Mouse (Mus musculus): Measurements from ENCODE around the gene Cdkl4.
"Not testable (repeated sequence)": the region's sequence is repeated elsewhere in the genome, so short reads cannot be mapped to it uniquely, and the experiment has no call there.

Cdkl4 gene

DNA sequence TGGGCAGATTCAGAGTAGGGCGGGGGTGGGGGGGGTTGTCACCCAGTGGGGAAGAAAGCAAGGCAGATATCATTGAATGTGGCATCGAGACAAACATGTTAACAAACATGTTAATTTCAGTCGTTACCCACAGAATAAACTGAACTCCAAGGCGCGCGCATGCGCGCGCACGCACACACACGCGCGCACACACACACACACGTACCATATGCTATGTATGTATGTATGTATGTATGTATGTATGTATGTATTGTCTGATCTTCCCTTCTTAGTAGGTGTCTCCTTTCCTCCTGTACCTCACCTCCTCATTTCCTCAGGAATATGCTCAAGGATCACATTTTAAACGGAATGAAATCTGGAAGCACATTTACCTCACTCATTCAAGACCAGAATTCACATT lies at the start of gene Cdkl4:
Cdkl4 (minus strand) TSS at position 175 of the 400 bp plus-strand sequence.
- DNase-seq (ENCODE audit: low spot score) = no peak

DNA sequence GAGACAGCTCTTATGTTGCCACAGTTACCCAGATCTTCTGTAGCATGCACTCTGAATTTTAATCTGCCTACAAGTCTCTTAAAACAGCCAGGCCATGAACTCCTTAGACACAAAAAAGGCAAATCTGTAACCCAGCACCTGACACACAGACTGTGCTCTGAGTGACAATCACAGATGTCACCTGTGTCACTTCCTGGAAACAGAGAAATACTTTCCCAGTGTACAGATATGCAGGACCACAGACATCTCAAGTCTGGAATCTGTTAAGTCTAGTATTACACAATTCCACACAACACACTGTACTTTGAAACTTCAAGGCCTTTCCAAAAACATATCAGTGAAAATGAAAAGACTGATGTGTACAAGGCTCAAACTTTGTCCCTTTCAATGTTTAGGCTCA lies 47.4 kb upstream of the Cdkl4 start:
- DNase-seq (ENCODE audit: low spot score) = no peak

DNA sequence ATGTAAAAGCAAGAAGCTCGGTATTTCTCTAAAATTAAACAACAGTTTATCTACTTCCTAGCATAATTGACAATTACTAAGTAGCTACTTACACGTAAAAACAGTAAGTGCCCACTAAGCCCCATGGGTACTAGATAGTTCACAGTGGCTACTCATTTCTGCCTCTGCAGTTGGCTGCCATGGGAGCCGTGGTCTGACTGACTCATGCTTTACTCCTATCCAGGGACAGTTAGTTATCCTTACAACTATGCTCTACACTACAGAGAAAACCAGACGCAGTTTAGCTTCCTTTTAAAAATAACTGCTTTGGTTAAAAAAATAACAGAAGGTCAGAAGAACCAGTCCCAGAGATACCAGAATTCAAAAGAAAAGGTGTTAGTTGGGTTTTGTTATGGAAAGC lies 44.1 kb upstream of the Cdkl4 start:
- no peak for DNase-seq (ENCODE audit: low spot score)

DNA sequence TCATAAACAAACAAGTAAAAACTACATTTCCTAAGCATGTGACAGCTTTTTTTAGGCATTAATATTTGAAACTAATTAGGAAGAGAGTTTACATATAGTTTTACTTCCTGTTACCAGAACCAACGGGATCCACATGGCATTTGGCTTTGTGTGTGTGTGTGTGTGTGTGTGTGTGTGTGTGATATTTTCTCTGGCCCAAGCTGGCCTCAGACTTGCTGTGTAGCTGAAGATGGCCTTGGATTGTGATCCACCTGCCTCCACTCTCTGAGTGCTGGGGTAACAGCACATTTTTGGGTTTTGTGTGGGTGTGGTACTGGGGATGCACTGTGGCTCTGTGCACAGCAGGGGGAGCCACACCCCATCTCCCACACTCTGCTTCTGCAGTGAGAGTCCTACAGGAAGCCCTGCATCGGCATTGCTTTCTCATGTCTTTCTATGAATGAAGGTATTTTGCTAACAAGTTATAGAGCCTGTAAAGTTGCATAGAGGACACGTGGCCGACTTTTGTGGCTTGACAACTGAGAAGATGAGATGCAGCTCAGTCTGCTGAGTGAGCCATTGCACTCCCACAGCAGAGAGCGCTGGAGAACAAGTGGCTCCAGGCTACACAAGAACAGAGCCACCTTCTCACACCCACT lies 43.3 kb upstream of the Cdkl4 start:
- DNase-seq (ENCODE audit: low spot score) = peak; percentile 74

DNA sequence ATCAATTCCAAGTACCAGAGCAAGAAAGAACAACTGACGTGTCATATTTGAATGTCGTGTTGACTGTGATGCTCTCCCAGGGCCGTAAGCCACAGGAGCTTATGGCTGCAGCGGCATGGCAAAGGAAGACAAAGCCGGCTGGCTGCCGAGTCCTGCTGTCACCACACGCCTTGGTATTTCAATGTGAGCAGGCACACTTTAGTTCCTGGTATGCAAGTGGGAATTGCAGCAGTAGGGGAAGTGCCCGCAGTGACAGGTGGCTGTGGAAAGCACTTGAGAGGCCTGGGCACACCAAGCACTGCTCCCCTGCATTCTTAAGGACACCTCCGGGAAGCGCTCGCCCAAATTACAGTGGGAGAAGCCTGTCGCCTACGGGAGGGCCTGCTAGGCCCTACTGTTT lies 41.9 kb upstream of the Cdkl4 start:
- DNase-seq (ENCODE audit: low spot score) = no peak

DNA sequence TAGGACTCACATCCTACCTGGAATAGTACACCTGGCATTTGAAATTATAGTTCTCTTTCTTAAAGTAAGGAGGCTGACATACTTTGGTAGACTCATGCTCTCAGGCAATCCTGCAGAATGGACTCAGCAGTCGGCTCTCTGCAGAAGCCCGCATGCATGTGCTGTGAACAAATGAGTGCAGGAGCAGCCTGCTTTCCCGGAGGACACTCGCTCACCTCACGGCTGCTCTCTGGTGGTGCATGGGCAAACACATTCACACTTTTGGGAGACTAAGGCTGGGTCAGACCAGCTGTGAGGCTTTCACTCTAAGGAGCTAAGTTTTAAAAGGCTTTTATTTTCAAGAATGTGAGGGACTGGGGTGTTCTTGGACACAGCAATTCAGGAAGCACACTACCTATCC lies 41.3 kb upstream of the Cdkl4 start:
- DNase-seq (ENCODE audit: low spot score) = no peak

DNA sequence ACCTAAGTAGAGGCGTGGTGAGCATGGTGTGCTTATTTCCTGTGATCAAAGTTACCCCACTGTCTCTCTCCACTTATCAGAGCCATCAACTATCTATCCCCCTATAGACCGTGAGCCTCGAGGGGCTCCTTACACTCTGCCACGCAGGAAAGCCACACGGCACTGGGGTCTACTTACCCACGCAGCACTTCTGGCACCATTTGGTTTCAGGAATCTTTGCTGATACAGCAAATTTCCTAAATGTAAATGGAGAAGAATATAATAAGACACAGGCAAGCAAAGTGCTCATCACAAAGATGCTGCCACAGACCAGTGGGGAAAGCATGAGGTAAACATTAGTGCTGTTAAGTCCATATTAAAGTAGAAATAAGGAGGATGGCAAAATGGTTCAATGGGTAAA lies 26.2 kb upstream of the Cdkl4 start:
- no peak for DNase-seq (ENCODE audit: low spot score)

DNA sequence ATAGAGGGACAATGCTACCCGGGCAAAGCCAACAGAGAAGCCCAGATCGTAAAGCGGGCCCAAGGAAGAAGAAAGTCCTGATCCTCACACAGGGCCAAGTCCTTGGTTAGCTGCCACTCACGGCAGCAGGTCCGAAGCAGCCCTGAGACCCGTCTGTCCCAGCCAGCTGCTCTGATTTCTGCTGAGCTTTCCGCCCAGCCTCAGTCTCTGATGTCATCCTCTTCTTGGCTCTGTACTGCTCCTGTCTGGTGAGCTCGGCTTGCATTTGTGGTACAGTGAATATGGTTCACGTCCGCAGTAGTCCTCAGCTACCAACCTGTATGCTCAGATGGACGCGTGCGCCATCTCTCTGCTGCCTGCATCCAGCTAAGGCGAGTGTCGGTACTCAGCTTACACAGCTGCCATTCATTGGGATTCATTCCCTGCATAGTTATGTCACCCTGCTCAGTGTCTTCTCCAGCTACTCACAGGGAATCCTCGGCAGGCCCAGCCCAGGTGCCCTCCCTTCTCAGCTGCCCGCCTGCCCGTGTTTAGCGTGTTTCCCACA lies 25.5 kb upstream of the Cdkl4 start:
- DNase-seq (ENCODE audit: low spot score) = no peak

DNA sequence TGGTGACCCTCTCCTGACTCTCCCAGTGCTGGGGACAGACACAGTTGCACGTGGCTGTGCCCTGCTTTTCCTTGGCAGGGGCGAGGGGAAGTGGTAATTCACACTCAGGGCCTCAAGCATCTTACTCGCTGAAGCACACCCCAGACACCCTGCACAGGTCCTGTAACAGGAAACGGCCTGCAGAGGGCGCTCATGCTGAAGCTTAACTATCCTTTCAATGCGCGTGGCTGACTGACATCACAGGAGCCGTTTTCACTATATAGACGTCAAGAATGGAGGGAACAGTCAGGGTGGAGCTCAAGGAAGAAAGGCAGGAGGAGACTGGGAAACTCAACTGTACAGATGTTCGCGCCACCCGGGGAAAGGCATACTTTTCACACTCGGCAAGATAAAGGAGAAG lies 23.8 kb upstream of the Cdkl4 start:
- peak; percentile 67 for DNase-seq (ENCODE audit: low spot score)

DNA sequence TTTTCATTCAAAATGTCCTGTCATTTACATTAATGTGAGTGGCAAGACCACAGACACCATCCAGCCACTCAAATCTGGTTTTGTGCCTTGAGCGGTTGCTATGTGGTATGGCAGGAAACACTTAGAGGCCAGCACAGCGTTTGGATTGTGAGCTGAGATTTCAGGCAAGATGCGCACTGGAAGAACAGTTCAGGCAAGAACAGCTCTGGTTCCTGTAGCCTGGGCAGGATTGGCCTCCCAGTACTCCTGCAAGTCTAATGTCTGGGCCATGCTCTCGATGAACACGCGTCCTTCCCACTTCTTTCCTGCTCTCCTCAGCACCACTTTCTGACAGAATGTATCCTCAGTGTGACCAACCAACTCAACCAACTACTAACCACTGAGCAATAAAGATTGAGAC lies 5.4 kb upstream of the Cdkl4 start:
- no peak for DNase-seq (ENCODE audit: low spot score)

DNA sequence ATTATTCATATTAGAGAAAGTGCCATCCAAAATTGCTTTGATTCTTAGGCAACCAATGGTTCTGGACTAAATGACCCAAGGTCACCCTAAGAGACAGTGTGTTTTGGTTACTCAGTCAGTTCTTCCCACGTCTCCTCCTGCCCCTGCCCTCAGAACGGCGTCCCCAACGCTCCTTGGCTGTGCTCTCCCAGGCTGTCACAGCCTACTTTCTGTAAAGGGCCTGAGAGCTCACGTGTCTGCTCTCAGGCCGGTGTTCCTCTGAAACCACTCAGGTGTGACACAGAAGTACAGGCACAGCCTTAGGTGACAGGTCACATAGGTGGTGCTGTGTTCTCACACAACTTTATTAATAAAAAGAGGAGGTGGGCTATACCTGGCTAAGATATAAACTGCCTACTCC lies 2.3 kb upstream of the Cdkl4 start:
- no peak for DNase-seq (ENCODE audit: low spot score)

DNA sequence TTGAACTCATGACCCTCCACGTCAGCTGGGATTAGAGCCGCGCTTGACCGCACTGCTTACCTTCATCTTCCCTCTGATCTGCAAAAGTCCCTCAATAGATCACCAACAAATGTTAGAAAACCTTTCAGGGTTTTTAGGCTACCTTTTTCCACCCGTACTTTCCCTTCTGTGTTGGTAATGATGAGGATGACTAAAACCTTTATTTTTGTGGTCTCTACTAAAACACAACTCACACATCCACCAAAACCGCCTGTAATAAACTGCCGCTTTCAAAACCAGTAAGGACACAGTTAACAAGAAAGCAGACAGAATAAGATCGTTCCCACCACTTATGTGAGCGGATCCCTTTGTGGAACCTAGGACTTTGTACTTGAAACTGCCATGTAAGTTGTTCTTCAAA lies 1.5 kb upstream of the Cdkl4 start:
- no peak for DNase-seq (ENCODE audit: low spot score)

DNA sequence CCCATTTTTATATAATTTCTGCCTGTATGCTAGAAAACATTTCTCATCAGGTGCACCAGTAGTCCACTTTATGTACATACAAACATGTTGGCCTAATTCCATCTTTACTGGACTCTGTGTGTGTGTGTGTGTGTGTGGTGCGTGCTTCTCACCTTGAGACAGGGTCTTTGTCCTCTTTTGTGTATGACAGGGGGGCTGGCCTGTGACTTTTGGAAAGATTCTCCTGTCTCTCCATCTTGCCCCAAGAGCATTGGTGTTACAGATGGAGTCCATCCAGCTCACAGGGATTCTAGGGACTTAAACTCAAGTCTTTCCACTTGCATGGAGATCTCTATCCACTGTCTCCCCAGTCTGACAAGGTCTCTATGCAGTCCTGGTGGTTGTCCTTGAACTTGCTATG lies 428 bp upstream of the Cdkl4 start:
- DNase-seq (ENCODE audit: low spot score) = no peak

DNA sequence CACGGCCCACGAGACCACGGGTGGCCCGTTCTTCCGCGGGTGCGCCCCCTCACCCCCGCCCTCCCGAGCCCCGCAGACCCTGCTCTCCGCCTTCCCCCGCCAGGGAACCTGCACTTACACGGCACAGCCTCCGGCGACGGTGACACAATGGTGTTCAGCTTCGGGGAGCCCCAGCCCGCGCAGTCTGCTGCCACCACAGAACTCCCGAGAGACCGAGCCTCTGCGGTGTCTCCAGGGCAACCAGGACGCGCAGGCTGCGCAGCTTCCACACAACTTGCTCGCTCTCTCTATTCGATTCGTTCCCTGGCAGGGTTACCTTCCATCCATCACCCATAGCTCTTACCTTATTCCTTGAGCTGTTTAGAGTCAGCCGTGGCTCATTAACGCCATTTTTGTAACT lies 399 bp downstream of the Cdkl4 start:
- peak; percentile 83 for DNase-seq (ENCODE audit: low spot score)

DNA sequence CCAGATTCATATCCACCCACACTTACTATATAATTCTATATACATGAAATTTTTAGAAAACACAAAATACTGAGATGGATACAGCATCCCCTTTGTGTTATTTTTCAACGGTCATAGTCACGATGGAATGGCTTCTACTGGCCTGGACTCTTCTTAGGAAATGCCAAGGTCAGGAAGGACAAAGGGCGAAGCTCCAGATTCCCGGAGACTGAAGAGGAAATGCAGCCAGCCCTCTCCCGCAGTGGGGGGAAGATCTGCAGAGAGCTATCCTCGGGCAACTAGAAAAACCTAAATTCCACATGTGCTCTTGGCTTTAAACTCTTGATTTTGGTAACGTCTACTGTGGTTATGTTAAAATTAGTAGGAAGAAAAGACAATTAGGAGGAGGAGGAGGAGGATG lies 2.6 kb downstream of the Cdkl4 start:
- DNase-seq (ENCODE audit: low spot score) = no peak

DNA sequence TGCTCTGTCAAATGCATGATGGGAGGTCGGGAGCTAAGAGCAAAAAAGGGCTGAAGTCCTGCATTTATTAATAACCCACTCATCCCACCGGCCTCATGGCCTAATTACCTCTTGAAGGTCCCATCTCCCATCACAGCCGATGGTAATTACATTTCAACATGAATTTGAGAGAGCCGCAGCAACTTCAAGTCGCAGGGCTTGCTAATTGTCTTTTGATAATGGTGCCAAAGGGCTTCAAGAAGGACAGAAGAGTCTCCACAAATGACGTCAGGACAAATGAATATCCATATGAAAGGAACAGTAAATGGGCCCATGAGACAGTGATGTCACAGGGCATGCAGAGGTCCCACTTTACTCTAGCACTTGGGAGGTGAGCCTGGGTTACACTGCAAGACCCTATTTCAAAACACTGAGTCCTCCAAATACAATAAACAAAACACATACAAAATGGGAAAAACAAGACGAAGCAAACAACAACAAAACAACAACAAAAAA lies 3.1 kb downstream of the Cdkl4 start:
- no peak for DNase-seq (ENCODE audit: low spot score)

DNA sequence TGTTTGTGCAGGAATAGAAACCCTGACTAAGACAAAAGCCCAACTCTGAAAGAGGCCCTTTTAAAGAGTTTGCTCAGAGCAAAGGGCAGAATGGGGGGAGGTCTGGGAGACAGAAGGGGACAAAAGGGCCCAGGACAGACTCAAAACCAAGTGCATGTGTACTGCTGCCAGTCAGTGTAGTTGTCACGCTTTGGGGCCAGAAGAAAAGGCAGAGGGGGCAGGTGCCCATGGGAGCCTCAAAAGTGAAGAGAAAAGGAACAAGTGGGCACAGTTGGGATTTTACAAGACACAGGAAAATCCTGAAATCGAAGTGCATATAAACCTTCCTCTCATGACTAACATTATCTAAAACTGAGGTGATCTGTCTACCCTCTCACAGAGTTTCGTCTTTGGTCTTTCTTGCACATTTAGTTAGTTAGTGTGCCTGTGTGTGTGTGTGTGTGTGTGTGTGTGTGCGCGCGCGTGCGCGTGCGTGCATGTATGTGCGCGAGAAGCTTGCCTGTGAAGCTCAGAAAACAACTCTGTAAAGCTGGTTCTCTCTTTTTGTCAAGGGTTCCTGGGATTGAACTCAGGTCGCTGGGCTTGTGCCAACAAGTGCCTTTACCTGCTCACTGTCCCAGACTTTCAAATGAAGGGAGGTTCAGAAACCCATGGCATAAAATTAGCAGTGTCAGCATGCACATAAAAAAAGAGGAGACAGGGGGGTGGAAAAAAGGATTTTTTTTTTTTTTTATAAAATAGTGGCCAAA lies 5.3 kb downstream of the Cdkl4 start:
- no peak for DNase-seq (ENCODE audit: low spot score)

DNA sequence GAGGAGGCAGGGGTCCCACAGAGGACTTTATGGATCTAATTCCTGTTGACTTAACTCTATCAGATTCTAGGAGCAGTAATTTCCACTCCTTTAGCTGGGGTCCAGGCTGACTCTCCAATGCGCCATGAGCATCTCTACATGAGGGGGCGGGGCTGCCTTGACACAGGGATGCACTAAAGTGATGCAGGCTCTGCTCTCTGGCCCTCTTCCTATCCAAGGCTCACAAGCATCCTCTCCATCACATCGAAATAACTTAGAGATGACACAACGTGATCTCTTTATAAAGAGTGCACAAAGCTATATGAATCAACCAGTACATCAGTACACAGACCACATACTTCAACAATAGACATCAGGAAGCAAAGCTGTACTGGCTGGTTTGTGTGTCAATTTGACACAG lies 6.2 kb downstream of the Cdkl4 start:
- no peak for DNase-seq (ENCODE audit: low spot score)

DNA sequence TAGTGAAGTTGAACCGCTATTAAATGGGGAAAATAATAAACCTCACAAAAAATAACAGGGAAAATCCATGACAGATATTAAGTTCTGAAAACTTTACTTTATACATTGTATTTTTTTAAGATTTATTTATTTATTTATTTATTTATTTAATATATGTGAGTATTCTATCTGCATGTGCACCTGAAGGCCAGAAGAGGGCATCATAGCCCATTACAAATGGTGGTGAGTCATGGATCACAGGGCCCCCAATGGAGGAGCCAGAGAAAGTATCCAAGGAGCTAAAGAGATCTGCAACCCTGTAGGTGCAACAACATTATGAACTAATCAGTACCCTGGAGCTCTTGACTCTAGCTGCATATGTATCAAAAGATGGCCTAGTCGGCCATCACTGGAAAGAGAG lies 7.9 kb downstream of the Cdkl4 start:
- DNase-seq (ENCODE audit: low spot score) = not testable (repeated sequence)

DNA sequence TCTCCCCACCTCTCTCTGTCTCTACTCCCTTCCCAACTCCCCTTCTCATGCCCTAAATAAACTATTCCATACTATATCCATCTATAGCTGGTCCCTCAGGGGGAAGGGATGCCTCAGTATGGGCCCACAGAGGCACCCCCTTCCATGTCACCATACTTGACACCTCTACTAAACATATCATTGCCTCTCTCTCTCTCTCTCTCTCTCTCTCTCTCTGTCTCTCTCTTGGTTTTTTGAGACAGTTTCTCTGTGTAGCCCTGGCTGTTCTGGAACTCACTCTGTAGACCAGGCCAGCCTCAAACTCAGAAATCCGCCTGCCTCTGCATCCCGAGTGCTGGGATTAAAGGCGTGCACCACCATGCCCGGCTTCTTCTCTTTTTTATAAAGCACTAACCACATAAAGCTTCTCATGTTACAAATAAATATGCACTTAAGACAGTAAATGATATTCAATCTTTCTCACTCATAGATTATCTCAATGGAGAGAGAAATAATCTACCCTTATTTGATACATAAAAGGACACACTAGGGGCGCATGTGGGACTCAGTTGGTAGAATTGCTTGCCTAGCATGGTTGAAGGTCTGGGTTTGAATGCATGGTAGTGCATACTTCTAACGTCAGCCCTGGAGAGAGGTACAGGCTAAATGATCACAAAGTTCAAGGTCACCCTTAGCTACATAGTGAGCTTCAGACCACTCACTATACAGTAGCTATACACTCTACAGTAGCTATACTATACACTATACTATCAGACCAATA lies 8.6 kb downstream of the Cdkl4 start:
- DNase-seq (ENCODE audit: low spot score) = no peak

DNA sequence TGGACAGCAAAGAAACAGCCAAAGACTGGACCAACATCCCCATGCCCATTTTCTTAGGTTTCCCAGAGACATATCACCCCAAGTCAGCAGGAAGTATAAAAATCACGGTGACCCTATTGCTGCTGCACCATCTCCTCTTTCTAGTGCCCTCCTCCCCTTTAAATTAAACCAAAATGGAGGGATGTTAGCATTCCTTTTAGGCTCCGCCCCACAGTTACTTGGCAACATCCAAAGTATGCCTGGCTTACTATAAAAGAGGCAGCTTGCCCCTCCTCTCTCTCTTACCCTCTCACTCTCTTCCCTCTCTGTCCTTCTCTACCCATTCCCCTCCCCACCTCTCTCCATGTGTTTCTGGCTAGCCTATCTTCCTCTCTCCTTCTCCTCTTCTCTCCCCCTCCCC lies 9.2 kb downstream of the Cdkl4 start:
- DNase-seq (ENCODE audit: low spot score) = no peak

DNA sequence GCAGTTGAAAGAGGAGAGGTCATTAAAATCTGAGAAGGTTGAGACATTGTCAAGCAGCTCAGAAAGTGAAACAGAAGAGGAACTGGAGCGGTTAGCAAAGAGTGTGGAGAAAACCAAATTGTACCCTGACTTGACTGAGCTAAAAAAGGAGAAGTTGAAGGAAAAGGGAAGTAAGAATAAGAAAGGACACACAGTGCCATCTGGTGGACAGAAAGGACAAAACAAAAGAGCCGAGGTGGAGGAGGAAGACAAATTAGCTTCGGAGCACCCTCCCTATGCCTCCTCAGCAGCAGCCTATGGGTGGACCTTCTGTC lies 13.0 kb downstream of the Cdkl4 start:
- no peak for DNase-seq (ENCODE audit: low spot score)
